Mouse (Mus musculus) right cerebral cortex, postnatal 10 days (tissue): ENCODE results near the gene Smg5.
A peak's percentile ranks its signal among the peaks of the same experiment; 100 is the strongest.

Experiments used
- DNase-seq, 2 experiments: peaks; one replicate each; pipeline ENCODE4 v3.0.0; 2021; ENCODE audit warnings: low spot score in 2 of 2

The Smg5 gene

DNA sequence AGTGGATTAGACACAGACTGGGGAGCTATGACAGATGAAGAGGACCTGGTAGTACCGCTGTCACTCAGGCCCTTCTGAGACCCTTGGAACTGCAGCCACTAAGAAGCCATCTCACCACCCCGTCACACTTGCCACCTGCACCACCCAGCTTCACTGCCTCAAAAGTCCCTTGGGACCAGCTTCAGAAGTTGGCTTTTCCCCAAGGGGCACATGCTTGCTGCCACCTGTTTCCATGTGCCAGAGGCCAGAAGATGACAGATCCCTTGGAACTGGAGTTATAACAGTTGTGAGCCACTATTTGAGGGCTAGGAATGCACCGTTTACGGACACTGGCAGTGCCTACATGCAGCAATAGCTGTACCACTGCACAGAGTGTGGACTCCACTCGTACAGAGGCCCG is 59.2 kb downstream of the Smg5 start:
- DNase-seq: no peak

DNA sequence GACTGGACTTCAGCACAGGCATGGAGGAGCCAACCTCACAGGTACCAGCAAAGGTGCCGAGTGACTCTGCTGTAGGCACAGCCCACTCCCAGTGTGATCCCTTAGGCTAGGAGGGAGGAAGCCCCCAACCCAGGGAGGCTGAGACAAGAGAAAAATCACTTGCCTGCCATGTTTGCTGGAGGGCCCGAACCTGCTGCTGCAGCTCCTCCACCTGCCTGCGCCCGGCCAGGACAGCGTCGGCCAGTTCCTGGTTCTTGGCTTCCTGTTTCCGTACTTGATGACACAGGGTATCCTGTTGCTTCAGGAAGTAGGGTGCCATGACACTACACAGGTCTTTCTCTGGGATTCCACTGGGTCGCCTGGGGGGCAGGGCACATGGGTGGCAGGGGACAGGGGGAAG is 59.7 kb downstream of the Smg5 start:
- DNase-seq: no peak

DNA sequence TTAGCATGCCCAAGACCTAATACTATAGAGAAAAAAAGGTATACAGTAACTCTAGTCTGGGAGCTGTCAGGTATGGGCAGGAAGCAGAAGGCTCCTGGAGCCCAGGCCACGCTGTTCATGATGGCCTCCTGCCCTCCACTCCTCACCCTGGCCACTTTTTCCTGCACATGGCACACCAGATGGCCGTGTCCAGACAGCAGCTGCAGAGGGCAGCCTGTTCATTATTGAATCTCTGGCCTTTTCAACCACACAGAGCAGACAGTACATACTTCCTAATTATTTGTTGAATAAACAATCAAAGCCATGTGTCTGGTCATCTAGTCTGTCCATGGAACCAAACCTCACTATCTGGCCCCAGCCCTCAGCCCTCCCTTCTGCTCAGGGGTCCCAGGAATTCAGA is 62.6 kb downstream of the Smg5 start:
- DNase-seq: no peak

- no peak for DNase-seq
Measured at GRCm38 (mm10) chr3:88403522-88404230, 67.6 kb downstream of the Smg5 start.

DNA sequence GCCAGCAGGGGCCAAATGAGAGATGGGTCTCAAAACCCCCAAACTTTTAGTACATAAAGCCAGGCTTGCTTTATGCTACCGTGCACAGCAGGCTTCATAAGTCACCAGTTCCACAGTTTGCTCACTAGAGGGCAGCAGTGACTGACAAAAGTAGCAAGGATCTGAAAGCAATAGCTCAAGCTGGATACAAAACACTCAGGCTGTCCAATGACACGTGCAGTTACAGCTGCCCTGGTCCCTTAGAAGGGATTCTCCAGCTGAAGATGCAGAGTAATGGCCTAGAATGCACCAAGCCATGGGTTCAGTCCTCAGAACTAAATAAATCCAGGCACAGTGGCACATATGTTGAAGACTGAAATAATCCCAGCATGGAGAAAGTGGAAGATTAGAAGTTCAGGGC is 71.0 kb downstream of the Smg5 start:
- DNase-seq: peak; percentile 79 to 81

- DNase-seq: no peak
Measured at GRCm38 (mm10) chr3:88407529-88407928, 71.5 kb downstream of the Smg5 start.

DNA sequence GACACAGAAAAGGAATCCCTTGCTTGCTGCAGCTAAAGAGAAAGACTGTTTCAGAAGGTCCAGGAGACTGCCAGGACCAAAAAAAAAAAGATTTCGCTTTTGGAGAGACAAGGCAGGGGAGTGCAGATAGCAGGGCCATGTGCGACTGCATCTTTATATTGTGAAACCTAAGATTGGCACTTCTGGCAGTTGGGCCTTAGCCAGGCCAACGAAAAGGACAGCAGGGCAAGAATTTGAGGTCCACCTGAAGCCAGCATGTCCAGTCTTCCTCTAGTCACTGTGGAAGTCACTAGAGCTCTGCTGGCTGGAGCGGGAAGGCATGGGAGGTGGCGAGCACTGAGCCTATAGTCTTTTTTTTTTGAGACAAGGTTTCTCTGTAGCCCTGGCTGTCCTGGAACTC is 72.9 kb downstream of the Smg5 start:
- DNase-seq: no peak

GRCm38 (mm10) chr3:88409741-88410644 is 73.9 kb downstream of the Smg5 start, which contains the start of gene Pmf1:
Gene Pmf1, minus strand, starts transcription at chr3:88410331.
- DNase-seq: peak; percentile 93 to 94

DNA sequence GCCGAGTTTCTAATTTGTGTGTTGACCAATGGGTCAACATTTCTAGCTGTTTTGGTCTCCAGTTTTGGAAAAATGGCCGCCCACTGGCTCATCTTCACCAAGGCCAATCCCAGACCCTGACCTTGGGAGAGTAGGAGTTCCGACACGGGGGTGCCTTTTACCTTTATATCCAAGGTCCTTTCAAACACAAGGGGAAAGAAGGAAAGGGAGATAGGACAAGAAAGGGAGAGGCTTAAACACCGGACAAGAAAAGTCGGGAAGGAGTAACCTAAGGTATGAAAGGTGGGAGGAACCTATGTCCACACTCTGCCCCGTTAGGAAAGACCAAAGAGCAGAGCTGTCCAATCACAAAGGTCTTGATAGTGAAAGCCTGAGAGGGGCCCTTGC is 74.6 kb downstream of the Smg5 start:
- DNase-seq: peak in 1 of 2 experiments; percentile 21

GRCm38 (mm10) chr3:88411681-88412080 is 75.6 kb downstream of the Smg5 start:
- DNase-seq: no peak
